Mouse (Mus musculus) forebrain, embryonic 16.5 days (tissue): ENCODE results near the gene Flt3. TPM values are rescaled to one million over a fixed set of nuclear protein-coding genes. Genes with fewer than 3 reads are reported as not detected.
A peak's percentile ranks its signal among the peaks of the same experiment; 100 is the strongest.

Experiments used
- ATAC-seq: fragments of 200-750 bp; cut with Nextera tagmentation; 2 replicates; pipeline ENCODE4 v1.8.0; 2017; ENCODE audit warnings: mild to moderate bottlenecking, moderate library complexity
- H3K27ac ChIP-seq: fragments of 300-500 bp; sonication (generic); 2 replicates; pipeline ENCODE4 v1.5.1; 2014; ENCODE audit warnings: low read length, control low read depth
- H3K27me3 ChIP-seq: fragments of 300-500 bp; sonication (generic); replicated peaks from 2 replicates; pipeline ENCODE4 v1.6.1; 2014; ENCODE audit warnings: low read length; ENCODE audit not compliant: control insufficient read depth, insufficient read depth
- H3K36me3 ChIP-seq: fragments of 300-500 bp; sonication (generic); 2 replicates; pipeline ENCODE4 v1.6.1; 2014; ENCODE audit not compliant: control insufficient read depth, insufficient read depth
- H3K4me1 ChIP-seq: fragments of 300-500 bp; sonication (generic); replicated peaks from 2 replicates; pipeline ENCODE4 v1.6.1; 2014; ENCODE audit warnings: low read length; ENCODE audit not compliant: control insufficient read depth, insufficient read depth
- H3K4me2 ChIP-seq: fragments of 300-500 bp; sonication (generic); 2 replicates; pipeline ENCODE4 v1.6.1; 2014; ENCODE audit warnings: mild to moderate bottlenecking, low read length, control low read depth
- H3K4me3 ChIP-seq: fragments of 300-500 bp; sonication (generic); replicated peaks from 2 replicates; pipeline ENCODE4 v1.5.1; 2014; ENCODE audit warnings: mild to moderate bottlenecking, low read length, control low read depth
- H3K9ac ChIP-seq: fragments of 300-500 bp; sonication (generic); replicated peaks from 2 replicates; pipeline ENCODE4 v1.6.1; 2014; ENCODE audit warnings: low read depth, low read length, control low read depth
- H3K9me3 ChIP-seq: fragments of 300-500 bp; sonication (generic); 2 replicates; pipeline ENCODE4 v1.6.1; 2016; ENCODE audit warnings: low read length; ENCODE audit not compliant: control insufficient read depth
- WGBS: fragments of 180-500 bp; shearing (Covaris S2); extraction: QIAGEN DNeasy Blood & Tissue Kit; methylation state at CpG from one replicate; pipeline ENCODE4 v1.1.7; 2014; 5-methylcytosine and 5-hydroxymethylcytosine counted together
- polyA plus RNA-seq: library from polyadenylated mRNA; unstranded; fragments of >200 nt; fragmentation: Nextera tagmentation; extraction: Ambion mirVana; gene quantifications from 2 replicates; pipeline ENCODE4 v1.2.1, GENCODE M21; 2015

Flt3 gene
- polyA plus RNA-seq, 1 experiment from 2014 or later, result 0.18 TPM

GRCm38 (mm10) chr5:147325931-147326330 lies 74.4 kb downstream of the Flt3 start:
- no peak for ATAC-seq
- H3K4me2 ChIP-seq, result no peak overlapping the region
- H3K27me3 ChIP-seq, result peaks cover 23% of the 10 kb centered on the region
- WGBS, result 69% methylated on average over 11 of the region's 11 CpGs
- H3K36me3 ChIP-seq, result no peaks in the 10 kb centered on the region
- H3K4me3 ChIP-seq, result no peak overlapping the region
- H3K9ac ChIP-seq, result no peak overlapping the region
- no peak overlapping the region for H3K27ac ChIP-seq
- no peaks in the 10 kb centered on the region for H3K4me1 ChIP-seq
- H3K9me3 ChIP-seq, result no peaks in the 10 kb centered on the region

GRCm38 (mm10) chr5:147323237-147323917 lies 76.9 kb downstream of the Flt3 start:
- H3K4me1 ChIP-seq, result no peaks in the 10 kb centered on the region
- H3K4me2 ChIP-seq, result no peak overlapping the region
- H3K27ac ChIP-seq, result no peak overlapping the region
- no peak overlapping the region for H3K9ac ChIP-seq
- WGBS, result 20% methylated on average over 17 of the region's 17 CpGs
- H3K27me3 ChIP-seq, result peaks cover 37% of the 10 kb centered on the region
- H3K9me3 ChIP-seq, result no peaks in the 10 kb centered on the region
- no peaks in the 10 kb centered on the region for H3K36me3 ChIP-seq
- no peak overlapping the region for H3K4me3 ChIP-seq
- ATAC-seq, result no peak

- no peaks in the 10 kb centered on the region for H3K9me3 ChIP-seq
- H3K4me2 ChIP-seq, result no peak within 1 kb of the TSS
- no peak for ATAC-seq
- H3K27me3 ChIP-seq, result peaks cover 49% of the 10 kb centered on the region
- H3K36me3 ChIP-seq, result no peaks in the 10 kb centered on the region
- no peaks in the 10 kb centered on the region for H3K4me1 ChIP-seq
- WGBS, result 77% methylated on average over 8 of the region's 8 CpGs
- no peak within 1 kb of the TSS for H3K4me3 ChIP-seq
- no peak within 1 kb of the TSS for H3K9ac ChIP-seq
- H3K27ac ChIP-seq, result no peak within 1 kb of the TSS
Measured at GRCm38 (mm10) chr5:147322183-147322582, 78.1 kb downstream of the Flt3 start, which contains the start of gene Urad. TSS of gene Urad (minus strand) at chr5:147322440.

GRCm38 (mm10) chr5:147319653-147320052 lies 80.6 kb downstream of the Flt3 start:
- ATAC-seq, result peak; percentile 69; the same call in 1 of the 2 replicates
- H3K9me3 ChIP-seq, result no peaks in the 10 kb centered on the region
- no peak overlapping the region for H3K4me2 ChIP-seq
- H3K27ac ChIP-seq, result no peak overlapping the region
- H3K27me3 ChIP-seq, result peaks cover 74% of the 10 kb centered on the region
- no peak overlapping the region for H3K9ac ChIP-seq
- H3K36me3 ChIP-seq, result no peaks in the 10 kb centered on the region
- no peak overlapping the region for H3K4me3 ChIP-seq
- H3K4me1 ChIP-seq, result 0 out of 2 replicates have a peak, but pooled peaks cover 3% of the 10 kb centered on the region

GRCm38 (mm10) chr5:147317991-147318390 lies 82.3 kb downstream of the Flt3 start:
- Histone ChIP-seq H3K4me3 (no peak overlapping the region), H3K27me3 (peaks cover 89% of the 10 kb centered on the region), H3K27ac (no peak overlapping the region), H3K36me3 (no peaks in the 10 kb centered on the region), H3K4me2 (no peak overlapping the region), H3K4me1 (0 out of 2 replicates have a peak, but pooled peaks cover 3% of the 10 kb centered on the region), H3K9ac (no peak overlapping the region), H3K9me3 (no peaks in the 10 kb centered on the region)
- WGBS, result 19% methylated on average over 7 of the region's 7 CpGs
- no peak for ATAC-seq

- Histone ChIP-seq H3K27ac (no peak overlapping the region), H3K4me3 (no peak overlapping the region), H3K9me3 (no peaks in the 10 kb centered on the region), H3K36me3 (no peaks in the 10 kb centered on the region), H3K27me3 (peaks cover 87% of the 10 kb centered on the region), H3K4me2 (no peak overlapping the region), H3K9ac (no peak overlapping the region), H3K4me1 (0 out of 2 replicates have a peak, but pooled peaks cover 3% of the 10 kb centered on the region)
- 6% methylated on average over 7 of the region's 7 CpGs for WGBS
- ATAC-seq, result no peak
Measured at GRCm38 (mm10) chr5:147317321-147317720, 83.0 kb downstream of the Flt3 start.

GRCm38 (mm10) chr5:147315432-147316075 lies 84.7 kb downstream of the Flt3 start:
- 0 out of 2 replicates have a peak, but pooled peaks cover 3% of the 10 kb centered on the region for H3K4me1 ChIP-seq
- H3K27me3 ChIP-seq, result peaks cover 89% of the 10 kb centered on the region
- no peaks in the 10 kb centered on the region for H3K9me3 ChIP-seq
- H3K4me3 ChIP-seq, result no peak overlapping the region
- H3K27ac ChIP-seq, result no peak overlapping the region
- H3K9ac ChIP-seq, result no peak overlapping the region
- no peaks in the 10 kb centered on the region for H3K36me3 ChIP-seq
- H3K4me2 ChIP-seq, result no peak overlapping the region
- 1% methylated on average over 25 of the region's 25 CpGs for WGBS
- ATAC-seq, result no peak

- Histone ChIP-seq H3K4me2 (no peak overlapping the region), H3K27ac (no peak overlapping the region), H3K36me3 (no peaks in the 10 kb centered on the region), H3K4me3 (no peak overlapping the region), H3K27me3 (peaks cover 91% of the 10 kb centered on the region), H3K4me1 (0 out of 2 replicates have a peak, but pooled peaks cover 3% of the 10 kb centered on the region), H3K9me3 (no peaks in the 10 kb centered on the region), H3K9ac (no peak overlapping the region)
- under 1% methylated on average over 39 of the region's 39 CpGs for WGBS
- ATAC-seq, result no peak
Measured at GRCm38 (mm10) chr5:147314646-147315431, 85.5 kb downstream of the Flt3 start.
